Mouse (Mus musculus): ENCODE measurements around the gene N4bp2. TPM values are rescaled to one million over a fixed set of nuclear protein-coding genes. Genes with fewer than 3 reads are reported as not detected.
"Not testable (repeated sequence)": the region's sequence is repeated elsewhere in the genome, so short reads cannot be mapped to it uniquely, and the experiment has no call there.

The N4bp2 gene
- total and polyA plus RNA-seq, 3 experiments = 2.4 to 11.1 (median 11.1) TPM

GRCm38 (mm10) chr5:65776907-65777306 lies 13.6 kb downstream of the N4bp2 start:
- WGBS = 94% methylated on average over 3 of the region's 3 CpGs
- TF ChIP-seq CTCF (IDR thresholded peaks at IDR 0.05) (no peak), EP300 (IDR thresholded peaks at IDR 0.05; ENCODE audit: insufficient read depth, low read depth, low read length) (no peak), POLR2A (IDR thresholded peaks at IDR 0.05; ENCODE audit: insufficient read depth, low read depth, low read length) (no peak)
- intact Hi-C loops (cut with DNase I) = no loop called here
- H3K9ac ChIP-seq (ENCODE audit: low read depth, low read length) = no peak overlapping the region
- no peaks in the 10 kb centered on the region for H3K4me1 ChIP-seq (ENCODE audit: control insufficient read depth, insufficient read depth, low read length)
- DNase-seq = no peak
- H3K27me3 ChIP-seq (ENCODE audit: control insufficient read depth, insufficient read depth, low read length) = no peaks in the 10 kb centered on the region
- no peaks in the 10 kb centered on the region for H3K79me2 ChIP-seq (replicated peaks; ENCODE audit: control insufficient read depth, insufficient read depth, low read length)
- no peaks in the 10 kb centered on the region for H3K36me3 ChIP-seq (ENCODE audit: control insufficient read depth, insufficient read depth, low read length)
- H3K4me3 ChIP-seq = no peak overlapping the region
- no peak overlapping the region for H3K27ac ChIP-seq

GRCm38 (mm10) chr5:65778986-65779385 lies 15.7 kb downstream of the N4bp2 start:
- H3K27ac ChIP-seq; H3K4me3 ChIP-seq; H3K9ac ChIP-seq (ENCODE audit: low read depth, low read length); H3K4me1 ChIP-seq (ENCODE audit: control insufficient read depth, insufficient read depth, low read length); H3K27me3 ChIP-seq (ENCODE audit: control insufficient read depth, insufficient read depth, low read length); intact Hi-C loops (cut with DNase I); H3K36me3 ChIP-seq (ENCODE audit: control insufficient read depth, insufficient read depth, low read length); H3K79me2 ChIP-seq (replicated peaks; ENCODE audit: control insufficient read depth, insufficient read depth, low read length); DNase-seq: not testable (repeated sequence)
- 95% methylated on average over 4 of the region's 4 CpGs for WGBS

- H3K9ac ChIP-seq (ENCODE audit: low read depth, low read length) = no peak overlapping the region
- TF ChIP-seq EP300 (IDR thresholded peaks at IDR 0.05; ENCODE audit: insufficient read depth, low read depth, low read length) (no peak), POLR2A (IDR thresholded peaks at IDR 0.05; ENCODE audit: insufficient read depth, low read depth, low read length) (no peak), CTCF (IDR thresholded peaks at IDR 0.05) (no peak)
- no peaks in the 10 kb centered on the region for H3K27me3 ChIP-seq (ENCODE audit: control insufficient read depth, insufficient read depth, low read length)
- H3K79me2 ChIP-seq (replicated peaks; ENCODE audit: control insufficient read depth, insufficient read depth, low read length) = no peaks in the 10 kb centered on the region
- 66% methylated on average over 3 of the region's 3 CpGs for WGBS
- intact Hi-C loops (cut with DNase I) = no loop called here
- no peak overlapping the region for H3K27ac ChIP-seq
- DNase-seq = no peak
- no peak overlapping the region for H3K4me3 ChIP-seq
- no peaks in the 10 kb centered on the region for H3K4me1 ChIP-seq (ENCODE audit: control insufficient read depth, insufficient read depth, low read length)
- H3K36me3 ChIP-seq (ENCODE audit: control insufficient read depth, insufficient read depth, low read length) = no peaks in the 10 kb centered on the region
Observed at GRCm38 (mm10) chr5:65779401-65780063, 16.2 kb downstream of the N4bp2 start.

GRCm38 (mm10) chr5:65781147-65781715 lies 17.9 kb downstream of the N4bp2 start:
- intact Hi-C loops (cut with DNase I) = no loop called here

GRCm38 (mm10) chr5:65781769-65782715 lies 18.7 kb downstream of the N4bp2 start:
- TF ChIP-seq POLR2A (IDR thresholded peaks at IDR 0.05; ENCODE audit: insufficient read depth, low read depth, low read length) = no peak
- no peak for TF ChIP-seq CTCF (IDR thresholded peaks at IDR 0.05)
- TF ChIP-seq EP300 (IDR thresholded peaks at IDR 0.05; ENCODE audit: insufficient read depth, low read depth, low read length) = no peak
- no peaks in the 10 kb centered on the region for H3K4me1 ChIP-seq (ENCODE audit: control insufficient read depth, insufficient read depth, low read length)
- no peak overlapping the region for H3K27ac ChIP-seq
- H3K79me2 ChIP-seq (replicated peaks; ENCODE audit: control insufficient read depth, insufficient read depth, low read length) = no peaks in the 10 kb centered on the region
- H3K27me3 ChIP-seq (ENCODE audit: control insufficient read depth, insufficient read depth, low read length) = no peaks in the 10 kb centered on the region
- H3K9ac ChIP-seq (ENCODE audit: low read depth, low read length) = no peak overlapping the region
- no peaks in the 10 kb centered on the region for H3K36me3 ChIP-seq (ENCODE audit: control insufficient read depth, insufficient read depth, low read length)
- intact Hi-C loops (cut with DNase I) = no loop called here
- H3K4me3 ChIP-seq = no peak overlapping the region
- whole genome bisulfite sequencing = 81% methylated on average over 13 of the region's 13 CpGs
- DNase-seq = no peak

More at GRCm38 (mm10) chr5:65781147-65781715, 17.9 kb downstream of the N4bp2 start:
- no peak overlapping the region for H3K4me3 ChIP-seq
- no peaks in the 10 kb centered on the region for H3K79me2 ChIP-seq (replicated peaks; ENCODE audit: control insufficient read depth, insufficient read depth, low read length)
- 74% methylated on average over 5 of the region's 5 CpGs for WGBS
- H3K9ac ChIP-seq (ENCODE audit: low read depth, low read length) = no peak overlapping the region
- no peaks in the 10 kb centered on the region for H3K36me3 ChIP-seq (ENCODE audit: control insufficient read depth, insufficient read depth, low read length)
- no peaks in the 10 kb centered on the region for H3K4me1 ChIP-seq (ENCODE audit: control insufficient read depth, insufficient read depth, low read length)
- no peaks in the 10 kb centered on the region for H3K27me3 ChIP-seq (ENCODE audit: control insufficient read depth, insufficient read depth, low read length)
- no peak overlapping the region for H3K27ac ChIP-seq
- TF ChIP-seq CTCF (IDR thresholded peaks at IDR 0.05) (no peak), EP300 (IDR thresholded peaks at IDR 0.05; ENCODE audit: insufficient read depth, low read depth, low read length) (no peak), POLR2A (IDR thresholded peaks at IDR 0.05; ENCODE audit: insufficient read depth, low read depth, low read length) (no peak)
- DNase-seq = no peak
